Mouse (Mus musculus) limb, embryonic 11.5 days (tissue): Measurements from ENCODE around the gene Tmsb10. TPM values are rescaled to one million over a fixed set of nuclear protein-coding genes. Genes with fewer than 3 reads are reported as not detected.
A peak's percentile ranks its signal among the peaks of the same experiment; 100 is the strongest.

Experiments used
- ATAC-seq: fragments of 200-750 bp; cut with Nextera tagmentation; 2 replicates; pipeline ENCODE4 v1.8.0; 2017; ENCODE audit warnings: low read depth; ENCODE audit not compliant: insufficient number of reproducible peaks, low FRiP score, low TSS enrichment
- DNase-seq: peaks from one replicate; pipeline ENCODE4 v3.0.0-alpha.2; 2015; ENCODE audit warnings: low spot score
- H3K27ac ChIP-seq: fragments of 300-500 bp; sonication (generic); replicated peaks from 2 replicates; pipeline ENCODE4 v1.5.1; 2014; ENCODE audit warnings: low read depth, mild to moderate bottlenecking, low read length
- H3K27me3 ChIP-seq: fragments of 300-500 bp; sonication (generic); 2 replicates; pipeline ENCODE4 v1.6.1; 2014; ENCODE audit warnings: mild to moderate bottlenecking, low read length, mixed read lengths; ENCODE audit not compliant: control insufficient read depth, insufficient read depth
- H3K36me3 ChIP-seq: fragments of 300-500 bp; sonication (generic); 2 replicates; pipeline ENCODE4 v1.6.1; 2014; ENCODE audit warnings: mild to moderate bottlenecking, low read length, moderate library complexity, mixed read lengths; ENCODE audit not compliant: control insufficient read depth, insufficient read depth
- H3K4me1 ChIP-seq: fragments of 300-500 bp; sonication (generic); 2 replicates; pipeline ENCODE4 v1.6.1; 2014; ENCODE audit warnings: low read length, mixed read lengths; ENCODE audit not compliant: control insufficient read depth, insufficient read depth
- H3K4me2 ChIP-seq: fragments of 300-500 bp; sonication (generic); 2 replicates; pipeline ENCODE4 v1.6.1; 2014; ENCODE audit warnings: low read depth, mild to moderate bottlenecking, moderate library complexity; ENCODE audit not compliant: severe bottlenecking
- H3K4me3 ChIP-seq: fragments of 300-500 bp; sonication (generic); 2 replicates; pipeline ENCODE4 v1.5.1; 2014; ENCODE audit warnings: low read depth, low read length
- H3K9ac ChIP-seq: fragments of 300-500 bp; sonication (generic); 2 replicates; pipeline ENCODE4 v1.6.1; 2014; ENCODE audit warnings: mild to moderate bottlenecking, low read length
- H3K9me3 ChIP-seq: fragments of 300-500 bp; sonication (generic); 2 replicates; pipeline ENCODE4 v1.6.1; 2016; ENCODE audit warnings: low read length; ENCODE audit not compliant: control insufficient read depth
- WGBS: fragments of 180-500 bp; shearing (Covaris S2); extraction: QIAGEN DNeasy Blood & Tissue Kit; methylation state at CpG from one replicate; pipeline ENCODE4 v1.1.7; 2014; 5-methylcytosine and 5-hydroxymethylcytosine counted together
- polyA plus RNA-seq: library from polyadenylated mRNA; unstranded; fragments of >200 nt; fragmentation: Nextera tagmentation; extraction: Ambion mirVana; gene quantifications from 2 replicates; pipeline ENCODE4 v1.2.1, GENCODE M21; 2014

Tmsb10 gene
- polyA plus RNA-seq, 1 experiment from 2014 or later: 3,578 TPM

- DNase-seq (no peak), ATAC-seq (no peak)
- no peak overlapping the region for H3K4me3 ChIP-seq
- WGBS: 37% methylated on average over 2 of the region's 2 CpGs
- no peak overlapping the region for H3K4me2 ChIP-seq
- no peak overlapping the region for H3K27ac ChIP-seq
- no peaks in the 10 kb centered on the region for H3K27me3 ChIP-seq
- H3K9me3 ChIP-seq: no peaks in the 10 kb centered on the region
- peaks cover 6% of the 10 kb centered on the region for H3K4me1 ChIP-seq
- H3K36me3 ChIP-seq: no peaks in the 10 kb centered on the region
- H3K9ac ChIP-seq: no peak overlapping the region
These were observed 6.3 kb downstream of the Tmsb10 start for GRCm38 (mm10) chr6:72952221-72952620.

GRCm38 (mm10) chr6:72949161-72949756, 9.3 kb downstream of the Tmsb10 start:
- Histone ChIP-seq H3K4me2 (no peak overlapping the region), H3K4me3 (no peak overlapping the region), H3K36me3 (no peaks in the 10 kb centered on the region), H3K9me3 (no peaks in the 10 kb centered on the region), H3K9ac (no peak overlapping the region), H3K27ac (no peak overlapping the region), H3K4me1 (no peaks in the 10 kb centered on the region), H3K27me3 (no peaks in the 10 kb centered on the region)
- 85% methylated on average over 9 of the region's 9 CpGs for WGBS
- no peak for ATAC-seq
- no peak for DNase-seq

GRCm38 (mm10) chr6:72948392-72948791, 10.2 kb downstream of the Tmsb10 start:
- Histone ChIP-seq H3K4me1 (no peaks in the 10 kb centered on the region), H3K9me3 (no peaks in the 10 kb centered on the region), H3K36me3 (no peaks in the 10 kb centered on the region), H3K27ac (no peak overlapping the region), H3K9ac (no peak overlapping the region), H3K4me3 (no peak overlapping the region), H3K4me2 (no peak overlapping the region), H3K27me3 (no peaks in the 10 kb centered on the region)
- WGBS: 89% methylated on average over 3 of the region's 3 CpGs
- no peak for DNase-seq
- no peak for ATAC-seq

- Histone ChIP-seq H3K36me3 (no peaks in the 10 kb centered on the region), H3K27me3 (no peaks in the 10 kb centered on the region), H3K9ac (no peak overlapping the region), H3K9me3 (no peaks in the 10 kb centered on the region), H3K4me3 (no peak overlapping the region), H3K27ac (no peak overlapping the region), H3K4me1 (no peaks in the 10 kb centered on the region), H3K4me2 (no peak overlapping the region)
- 65% methylated on average over 6 of the region's 6 CpGs for WGBS
- DNase-seq (no peak), ATAC-seq (no peak)
These were observed 10.6 kb downstream of the Tmsb10 start for GRCm38 (mm10) chr6:72947960-72948359.

DNA sequence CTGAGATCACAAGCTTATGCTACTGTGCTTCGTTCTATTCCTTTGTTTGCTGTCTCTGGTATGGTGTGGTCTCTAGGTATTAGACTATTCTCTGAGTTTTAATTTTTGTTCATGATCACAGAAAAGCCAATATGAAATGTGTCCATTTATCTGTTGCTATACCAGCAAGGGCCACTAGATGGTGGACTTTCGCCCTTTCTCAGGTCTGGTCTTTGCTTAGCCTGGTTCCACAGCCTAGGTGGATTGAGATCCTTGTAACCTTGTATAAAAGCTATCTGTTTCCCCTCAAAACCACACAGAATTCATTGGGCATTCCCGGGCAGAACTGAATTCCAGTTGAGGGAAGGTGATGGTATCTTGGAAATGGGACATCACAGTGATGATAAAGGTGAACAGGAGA, 18.1 kb downstream of the Tmsb10 start:
- no peak overlapping the region for H3K4me3 ChIP-seq
- H3K36me3 ChIP-seq: no peaks in the 10 kb centered on the region
- H3K9ac ChIP-seq: no peak overlapping the region
- no peaks in the 10 kb centered on the region for H3K27me3 ChIP-seq
- H3K9me3 ChIP-seq: no peaks in the 10 kb centered on the region
- DNase-seq (peak; percentile 79), ATAC-seq (no peak)
- H3K4me2 ChIP-seq: no peak overlapping the region
- no peak overlapping the region for H3K27ac ChIP-seq
- WGBS: 9% methylated on average over 3 of the region's 3 CpGs
- H3K4me1 ChIP-seq: no peaks in the 10 kb centered on the region

GRCm38 (mm10) chr6:72937859-72938258, 20.7 kb downstream of the Tmsb10 start:
- H3K4me2 ChIP-seq: no peak overlapping the region
- 69% methylated on average over 5 of the region's 5 CpGs for WGBS
- no peak overlapping the region for H3K4me3 ChIP-seq
- H3K9ac ChIP-seq: no peak overlapping the region
- no peak for ATAC-seq
- no peaks in the 10 kb centered on the region for H3K9me3 ChIP-seq
- DNase-seq: no peak
- no peaks in the 10 kb centered on the region for H3K4me1 ChIP-seq
- H3K36me3 ChIP-seq: no peaks in the 10 kb centered on the region
- H3K27ac ChIP-seq: no peak overlapping the region
- no peaks in the 10 kb centered on the region for H3K27me3 ChIP-seq

- no peaks in the 10 kb centered on the region for H3K4me1 ChIP-seq
- H3K9ac ChIP-seq: no peak overlapping the region
- no peaks in the 10 kb centered on the region for H3K36me3 ChIP-seq
- no peaks in the 10 kb centered on the region for H3K27me3 ChIP-seq
- 81% methylated on average over 3 of the region's 3 CpGs for WGBS
- H3K9me3 ChIP-seq: no peaks in the 10 kb centered on the region
- H3K4me2 ChIP-seq: no peak overlapping the region
- no peak overlapping the region for H3K27ac ChIP-seq
- DNase-seq (no peak), ATAC-seq (no peak)
- no peak overlapping the region for H3K4me3 ChIP-seq
These were observed 21.1 kb downstream of the Tmsb10 start for GRCm38 (mm10) chr6:72937430-72937829.

- ATAC-seq (no peak), DNase-seq (no peak)
- Histone ChIP-seq H3K9me3 (no peaks in the 10 kb centered on the region), H3K4me3 (no peak overlapping the region), H3K9ac (no peak overlapping the region), H3K4me2 (no peak overlapping the region), H3K4me1 (no peaks in the 10 kb centered on the region), H3K36me3 (no peaks in the 10 kb centered on the region), H3K27ac (no peak overlapping the region), H3K27me3 (no peaks in the 10 kb centered on the region)
- 79% methylated on average over 1 of the region's 1 CpGs for WGBS
These were observed 25.6 kb downstream of the Tmsb10 start for GRCm38 (mm10) chr6:72932955-72933354.

DNA sequence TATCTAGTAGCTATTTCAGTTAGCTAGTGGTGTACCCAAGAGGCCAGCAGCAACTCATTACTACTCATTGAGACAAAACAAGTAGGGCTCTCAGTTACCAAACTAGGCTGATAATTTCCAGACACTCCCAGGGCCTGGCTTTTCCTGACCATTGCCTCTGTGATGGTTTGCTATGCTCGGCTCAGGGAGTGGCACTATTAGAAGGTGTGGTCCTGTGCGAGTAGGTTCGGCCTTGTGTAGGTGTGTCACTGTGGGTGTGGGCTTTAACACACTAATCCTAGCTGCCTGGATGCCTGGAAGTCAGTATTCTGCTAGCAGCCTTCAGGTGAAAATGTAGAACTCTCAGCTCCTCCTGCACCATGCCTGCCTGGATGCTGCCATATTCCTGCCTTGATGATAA, 27.0 kb downstream of the Tmsb10 start:
- DNase-seq (no peak), ATAC-seq (no peak)
- Histone ChIP-seq H3K27ac (no peak overlapping the region), H3K4me2 (no peak overlapping the region), H3K9me3 (no peaks in the 10 kb centered on the region), H3K9ac (no peak overlapping the region), H3K4me3 (no peak overlapping the region), H3K36me3 (no peaks in the 10 kb centered on the region), H3K27me3 (no peaks in the 10 kb centered on the region), H3K4me1 (no peaks in the 10 kb centered on the region)
- 90% methylated on average over 3 of the region's 3 CpGs for WGBS
